Comparison of ENCODE assay signal across 9 mouse cellular contexts in the genomic region with DNA sequence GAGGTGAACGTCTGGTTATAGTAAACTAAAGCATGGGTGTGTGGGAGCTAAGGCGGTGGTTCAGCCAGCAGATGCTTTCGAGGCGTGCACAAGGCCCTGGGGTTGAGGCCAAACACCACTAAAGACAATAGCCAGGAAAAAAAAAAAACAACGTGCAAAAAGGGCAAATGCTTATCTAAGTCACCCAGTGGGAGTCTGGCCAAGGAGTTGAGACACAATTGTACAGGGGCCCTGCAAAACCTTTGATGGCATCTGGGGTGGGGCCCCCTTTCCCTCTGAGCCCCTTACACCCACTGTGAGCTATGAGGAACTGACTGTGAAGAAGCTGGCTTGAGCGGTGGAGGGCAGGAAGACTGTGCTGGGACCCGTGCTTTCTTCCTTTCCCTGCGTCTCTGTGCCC. TPM values are rescaled to one million over a fixed set of nuclear protein-coding genes. Genes with fewer than 3 reads are reported as not detected.
DNase-seq lines count a peak whose midpoint lies in the region; ATAC-seq and TF ChIP-seq lines count a peak whose summit lies in the region.
"Had no signal": no experiment of that assay in that cellular context is flagged by ENCODE, and none has a peak within 500 bp of the region (broad histone marks: within the 10 kb centered on the region; RNA-seq: fewer than 3 reads in every experiment).

No protein-coding gene starts in this region.

- no peak overlapping the region for H3K4me2 ChIP-seq in midbrain, embryonic 15.5 days
- peak overlapping the region; percentile 45 for H3K4me2 ChIP-seq in liver, embryonic 14.5 days (ENCODE audit: low read depth)
- no peak overlapping the region for H3K4me2 ChIP-seq in stomach, embryonic 16.5 days (ENCODE audit: low read depth, low read length)
- H3K4me2 ChIP-seq: midbrain, embryonic 12.5 days had no signal

- no peaks in the 10 kb centered on the region for H3K36me3 ChIP-seq in midbrain, embryonic 10.5 days
- no peaks in the 10 kb centered on the region for H3K36me3 ChIP-seq in midbrain, embryonic 15.5 days (replicated peaks)
- H3K36me3 ChIP-seq in heart, embryonic 10.5 days: no peaks in the 10 kb centered on the region
- H3K36me3 ChIP-seq in liver, embryonic 14.5 days (replicated peaks; ENCODE audit: control insufficient read depth, insufficient read depth, low read depth): no peaks in the 10 kb centered on the region
- no peaks in the 10 kb centered on the region for H3K36me3 ChIP-seq in stomach, embryonic 16.5 days (ENCODE audit: control insufficient read depth, insufficient read depth, low read length)
- H3K36me3 ChIP-seq: midbrain, embryonic 12.5 days had no signal

- no peak for TF ChIP-seq CTCF in liver, embryonic 14.5 days (IDR thresholded peaks at IDR 0.05; ENCODE audit: low read depth)

- no peak overlapping the region for H3K9ac ChIP-seq in midbrain, embryonic 15.5 days
- no peak overlapping the region for H3K9ac ChIP-seq in liver, embryonic 14.5 days (replicated peaks)
- peak overlapping the region; percentile 31 for H3K9ac ChIP-seq in stomach, embryonic 16.5 days (ENCODE audit: low read length)
- H3K9ac ChIP-seq: midbrain, embryonic 12.5 days had no signal

- no peak for DNase-seq in midbrain, embryonic 10.5 days (ENCODE audit: low spot score)
- DNase-seq in heart, embryonic 10.5 days (ENCODE audit: low spot score): peak; percentile 86
- no peak for DNase-seq in liver, embryonic 14.5 days (ENCODE audit: low read depth in 3 of 3, low spot score in 3 of 3)
- DNase-seq in right cerebral cortex, adult 2 months (ENCODE audit: low spot score in 2 of 2): no peak
- DNase-seq in frontal cortex, postnatal 36 days (ENCODE audit: low spot score in 2 of 2): no peak
- no peak for DNase-seq in left cerebral cortex, postnatal 36 days (ENCODE audit: low spot score in 2 of 2)

- no peak overlapping the region for H3K4me3 ChIP-seq in midbrain, embryonic 10.5 days
- H3K4me3 ChIP-seq in midbrain, embryonic 15.5 days: no peak overlapping the region
- H3K4me3 ChIP-seq in heart, embryonic 10.5 days: no peak overlapping the region
- H3K4me3 ChIP-seq in liver, embryonic 14.5 days (ENCODE audit: insufficient read depth in 1 of 2, low read depth in 2 of 2, low read length in 2 of 2): no peak overlapping the region
- no peak overlapping the region for H3K4me3 ChIP-seq in stomach, embryonic 16.5 days (replicated peaks; ENCODE audit: low read length)
- H3K4me3 ChIP-seq: midbrain, embryonic 12.5 days had no signal

- WGBS in midbrain, embryonic 10.5 days: 37% methylated on average over 8 of the region's 8 CpGs
- 38% methylated on average over 8 of the region's 8 CpGs for WGBS in midbrain, embryonic 15.5 days
- 20% methylated on average over 8 of the region's 8 CpGs for WGBS in heart, embryonic 10.5 days
- WGBS in liver, embryonic 14.5 days (ENCODE audit: insufficient replicate concordance): 1% methylated on average over 8 of the region's 8 CpGs
- WGBS in stomach, embryonic 16.5 days: 24% methylated on average over 8 of the region's 8 CpGs

- no peaks in the 10 kb centered on the region for H3K9me3 ChIP-seq in midbrain, embryonic 10.5 days (replicated peaks)
- H3K9me3 ChIP-seq in midbrain, embryonic 15.5 days: no peaks in the 10 kb centered on the region
- H3K9me3 ChIP-seq in heart, embryonic 10.5 days: no peaks in the 10 kb centered on the region
- H3K9me3 ChIP-seq in liver, embryonic 14.5 days (ENCODE audit: control insufficient read depth, low read length): no peaks in the 10 kb centered on the region
- H3K9me3 ChIP-seq in stomach, embryonic 16.5 days (replicated peaks; ENCODE audit: control insufficient read depth, low read length): no peaks in the 10 kb centered on the region
- H3K9me3 ChIP-seq: midbrain, embryonic 12.5 days had no signal

- H3K27me3 ChIP-seq in midbrain, embryonic 10.5 days (ENCODE audit: low read depth, poor library complexity, severe bottlenecking): peaks cover 22% of the 10 kb centered on the region
- peaks cover 19% of the 10 kb centered on the region for H3K27me3 ChIP-seq in midbrain, embryonic 15.5 days (replicated peaks)
- H3K27me3 ChIP-seq in heart, embryonic 10.5 days (ENCODE audit: insufficient read depth, poor library complexity, severe bottlenecking): peaks cover 4% of the 10 kb centered on the region; the same call in 1 of the 2 replicates
- no peaks in the 10 kb centered on the region; the same call in 1 of the 2 replicates for H3K27me3 ChIP-seq in liver, embryonic 14.5 days (ENCODE audit: control insufficient read depth, insufficient read depth, low read length)
- H3K27me3 ChIP-seq in stomach, embryonic 16.5 days (ENCODE audit: control insufficient read depth, insufficient read depth, low read length): no peaks in the 10 kb centered on the region

- intact Hi-C loops in left cerebral cortex, postnatal 36 days (cut with DNase I): no loop called here

- H3K27ac ChIP-seq in midbrain, embryonic 10.5 days (replicated peaks): peak overlapping the region; percentile 42; the same call in 1 of the 2 replicates
- H3K27ac ChIP-seq in midbrain, embryonic 15.5 days: no peak overlapping the region
- H3K27ac ChIP-seq in heart, embryonic 10.5 days: peak overlapping the region; percentile 70
- H3K27ac ChIP-seq in liver, embryonic 14.5 days: peak overlapping the region; percentile 34
- H3K27ac ChIP-seq in stomach, embryonic 16.5 days (ENCODE audit: low read length): peak overlapping the region; percentile 38; the same call in 1 of the 2 replicates
- H3K27ac ChIP-seq: midbrain, embryonic 12.5 days had no signal

- H3K4me1 ChIP-seq in midbrain, embryonic 10.5 days: peaks cover 25% of the 10 kb centered on the region
- peaks cover 6% of the 10 kb centered on the region for H3K4me1 ChIP-seq in midbrain, embryonic 15.5 days
- H3K4me1 ChIP-seq in heart, embryonic 10.5 days: peaks cover 26% of the 10 kb centered on the region
- peaks cover 14 to 27% of the 10 kb centered on the region in 2 experiments for H3K4me1 ChIP-seq in liver, embryonic 14.5 days (replicated peaks; ENCODE audit: control insufficient read depth in 2 of 2, insufficient read depth in 2 of 2, low read length in 1 of 2)
- peaks cover 18% of the 10 kb centered on the region for H3K4me1 ChIP-seq in stomach, embryonic 16.5 days (ENCODE audit: control insufficient read depth, insufficient read depth, low read length)

- TF ChIP-seq EP300 in liver, embryonic 14.5 days (IDR thresholded peaks at IDR 0.05; ENCODE audit: low read depth): peak; percentile 37

- no peak for ATAC-seq in midbrain, embryonic 15.5 days (replicated peaks)
- ATAC-seq in liver, embryonic 14.5 days (ENCODE audit: insufficient read depth): peak; percentile 76
- ATAC-seq in stomach, embryonic 16.5 days (ENCODE audit: insufficient read depth, low FRiP score): no peak

RNA-seq across cellular contexts. Expression of a gene that starts 0.9 kb away (rescaled TPM):
- 0.36 and 0.74 TPM in 2 replicates for polyA plus RNA-seq in midbrain, embryonic 10.5 days (2016; fragmentation: Nextera tagmentation; extraction: Ambion mirVana)
- polyA plus RNA-seq in midbrain, embryonic 15.5 days (2015; fragmentation: Nextera tagmentation; extraction: Ambion mirVana): 0.05 TPM in 1 of 2 replicates, not detected in the other
- 0.69 and 0.79 TPM in 2 replicates for polyA plus RNA-seq in heart, embryonic 10.5 days (2016; fragmentation: Nextera tagmentation; extraction: Ambion mirVana)
- polyA plus RNA-seq in liver, embryonic 14.5 days (2012; rRNA removed): 0.45 and 0.54 TPM in 2 replicates
- polyA plus RNA-seq in liver, embryonic 14.5 days (2014; fragmentation: Nextera tagmentation; extraction: Ambion mirVana): 0.14 and 0.67 TPM in 2 replicates
- 0.44 and 0.45 TPM in 2 replicates for polyA plus RNA-seq in stomach, embryonic 16.5 days (2015; fragmentation: Nextera tagmentation; extraction: Ambion mirVana)
- total RNA-seq in left cerebral cortex, postnatal 36 days (2021): not detected

RNA-seq across cellular contexts. Expression of a gene that starts 4.7 kb away (rescaled TPM):
- polyA plus RNA-seq in midbrain, embryonic 10.5 days (2016; fragmentation: Nextera tagmentation; extraction: Ambion mirVana): 13.0 and 13.1 TPM in 2 replicates
- polyA plus RNA-seq in midbrain, embryonic 15.5 days (2015; fragmentation: Nextera tagmentation; extraction: Ambion mirVana): 4.9 and 6.0 TPM in 2 replicates
- 22.0 and 31.0 TPM in 2 replicates for polyA plus RNA-seq in heart, embryonic 10.5 days (2016; fragmentation: Nextera tagmentation; extraction: Ambion mirVana)
- polyA plus RNA-seq in liver, embryonic 14.5 days (2012; rRNA removed): 2.2 and 2.6 TPM in 2 replicates
- 2.7 and 2.8 TPM in 2 replicates for polyA plus RNA-seq in liver, embryonic 14.5 days (2014; fragmentation: Nextera tagmentation; extraction: Ambion mirVana)
- polyA plus RNA-seq in stomach, embryonic 16.5 days (2015; fragmentation: Nextera tagmentation; extraction: Ambion mirVana): 10.9 and 14.8 TPM in 2 replicates
- total RNA-seq in left cerebral cortex, postnatal 36 days (2021): 1 to 10 TPM; 1.8 to 1.9 TPM

RNA-seq across cellular contexts. Expression of a gene that starts 46.5 kb away (rescaled TPM):
- 11.3 and 14.5 TPM in 2 replicates for polyA plus RNA-seq in midbrain, embryonic 10.5 days (2016; fragmentation: Nextera tagmentation; extraction: Ambion mirVana)
- polyA plus RNA-seq in midbrain, embryonic 15.5 days (2015; fragmentation: Nextera tagmentation; extraction: Ambion mirVana): 92.9 and 99.7 TPM in 2 replicates
- polyA plus RNA-seq in heart, embryonic 10.5 days (2016; fragmentation: Nextera tagmentation; extraction: Ambion mirVana): 71.3 and 83.4 TPM in 2 replicates
- 10.3 and 11.1 TPM in 2 replicates for polyA plus RNA-seq in liver, embryonic 14.5 days (2012; rRNA removed)
- polyA plus RNA-seq in liver, embryonic 14.5 days (2014; fragmentation: Nextera tagmentation; extraction: Ambion mirVana): 7.2 and 9.6 TPM in 2 replicates
- 28.8 and 29.5 TPM in 2 replicates for polyA plus RNA-seq in stomach, embryonic 16.5 days (2015; fragmentation: Nextera tagmentation; extraction: Ambion mirVana)
- 10 to 100 TPM; 20.0 to 22.3 TPM for total RNA-seq in left cerebral cortex, postnatal 36 days (2021)

RNA-seq across cellular contexts. Expression of a gene that starts 51.9 kb away (rescaled TPM):
- 116 and 163 TPM in 2 replicates for polyA plus RNA-seq in midbrain, embryonic 10.5 days (2016; fragmentation: Nextera tagmentation; extraction: Ambion mirVana)
- 147 and 156 TPM in 2 replicates for polyA plus RNA-seq in midbrain, embryonic 15.5 days (2015; fragmentation: Nextera tagmentation; extraction: Ambion mirVana)
- polyA plus RNA-seq in heart, embryonic 10.5 days (2016; fragmentation: Nextera tagmentation; extraction: Ambion mirVana): 9.0 and 16.6 TPM in 2 replicates
- 46.8 and 55.8 TPM in 2 replicates for polyA plus RNA-seq in liver, embryonic 14.5 days (2012; rRNA removed)
- 41.1 and 59.5 TPM in 2 replicates for polyA plus RNA-seq in liver, embryonic 14.5 days (2014; fragmentation: Nextera tagmentation; extraction: Ambion mirVana)
- polyA plus RNA-seq in stomach, embryonic 16.5 days (2015; fragmentation: Nextera tagmentation; extraction: Ambion mirVana): 51.1 and 65.2 TPM in 2 replicates
- 10 to 100 TPM; 73.3 to 74.2 TPM for total RNA-seq in left cerebral cortex, postnatal 36 days (2021)
